Mouse (Mus musculus) bone marrow macrophage, adult 2 months (primary cell): ENCODE results near the gene Rhbdf2.

ENCODE experiments used
- CTCF ChIP-seq: IDR thresholded peaks from 2 replicates; pipeline ENCODE4 v1.5.1; 2012; ENCODE audit warnings: low read depth, mild to moderate bottlenecking, low read length, moderate library complexity
- POLR2A ChIP-seq: IDR thresholded peaks from 2 replicates; pipeline ENCODE4 v1.6.1; 2012; ENCODE audit warnings: mild to moderate bottlenecking, low read depth, low read length, borderline replicate concordance

DNA sequence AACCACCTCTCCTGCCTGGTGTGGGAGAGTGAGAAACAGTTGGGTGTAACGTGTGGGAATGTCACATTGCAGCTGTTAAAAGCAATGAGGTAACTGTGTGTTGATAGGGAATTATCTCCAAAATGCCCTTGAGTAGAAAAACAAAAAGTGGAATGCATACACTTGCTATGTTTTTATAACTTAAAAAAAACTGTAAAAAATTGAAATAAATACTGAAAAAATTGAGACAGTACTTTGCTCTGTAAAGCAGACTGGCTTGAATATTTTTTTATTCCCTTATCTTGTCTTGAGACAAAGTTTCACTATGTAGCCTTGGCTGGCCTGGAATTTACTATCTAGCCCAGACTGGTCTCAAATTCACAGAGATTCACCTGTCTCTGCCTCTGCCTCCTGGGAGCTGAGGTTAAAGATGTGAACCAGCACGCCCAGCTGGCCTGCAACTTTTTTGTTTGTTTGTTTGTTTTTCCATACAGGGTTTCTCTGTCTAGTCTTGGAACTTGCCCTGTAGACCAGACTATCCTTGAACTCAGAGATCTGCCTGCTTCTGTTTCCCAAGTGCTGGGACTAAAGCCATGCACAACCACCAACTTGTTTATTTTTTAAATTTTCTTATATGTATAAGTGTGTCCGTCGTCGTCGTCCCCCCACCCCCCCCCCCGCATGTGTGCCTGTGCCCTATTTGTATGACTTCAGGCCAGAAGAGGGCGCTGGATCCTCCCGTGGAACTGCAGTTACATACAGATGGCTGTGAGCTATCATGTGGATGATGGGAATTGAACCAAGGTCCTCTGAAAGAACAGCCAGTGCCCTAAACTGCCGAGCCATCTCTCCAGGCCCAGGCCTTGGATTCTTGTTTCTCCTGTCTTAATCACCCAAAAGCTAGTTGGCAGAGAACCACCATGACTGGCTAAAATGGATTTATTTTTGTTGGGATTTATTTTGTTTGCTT is 527 bp upstream of the Rhbdf2 start:
- TF ChIP-seq POLR2A: no peak
- peak; percentile 21; the same call in 1 of the 2 replicates for TF ChIP-seq CTCF
